Mouse (Mus musculus) neural tube, embryonic 14.5 days (tissue): ENCODE results near the gene Itgb1bp2. TPM values are rescaled to one million over a fixed set of nuclear protein-coding genes. Genes with fewer than 3 reads are reported as not detected.
"Not testable (repeated sequence)": the region's sequence is repeated elsewhere in the genome, so short reads cannot be mapped to it uniquely, and the experiment has no call there.

Experiments
- ATAC-seq: fragments of 200-750 bp; cut with Nextera tagmentation; 2 replicates; pipeline ENCODE4 v1.8.0; 2017; ENCODE audit warnings: low read depth, mild to moderate bottlenecking, moderate TSS enrichment, moderate library complexity
- H3K27ac ChIP-seq: fragments of 300-500 bp; sonication (generic); 2 replicates; pipeline ENCODE4 v1.5.1; 2014; ENCODE audit warnings: low read depth, mild to moderate bottlenecking, control low read depth, low read length, moderate library complexity, mixed read lengths
- H3K27me3 ChIP-seq: fragments of 300-500 bp; sonication (generic); 2 replicates; pipeline ENCODE4 v1.6.1; 2014; ENCODE audit warnings: low read length; ENCODE audit not compliant: control insufficient read depth, insufficient read depth
- H3K36me3 ChIP-seq: fragments of 300-500 bp; sonication (generic); 2 replicates; pipeline ENCODE4 v1.6.1; 2014; ENCODE audit warnings: low read length, mixed read lengths; ENCODE audit not compliant: control insufficient read depth, insufficient read depth
- H3K4me1 ChIP-seq: fragments of 300-500 bp; sonication (generic); 2 replicates; pipeline ENCODE4 v1.6.1; 2014; ENCODE audit warnings: low read length; ENCODE audit not compliant: control insufficient read depth, insufficient read depth
- H3K4me2 ChIP-seq: fragments of 300-500 bp; sonication (generic); 2 replicates; pipeline ENCODE4 v1.6.1; 2014; ENCODE audit warnings: mild to moderate bottlenecking, low read depth, low read length, control low read depth
- H3K4me3 ChIP-seq: fragments of 300-500 bp; sonication (generic); 2 replicates; pipeline ENCODE4 v1.5.1; 2014; ENCODE audit warnings: low read depth, low read length, control low read depth, mixed read lengths
- H3K9ac ChIP-seq: fragments of 300-500 bp; sonication (generic); replicated peaks from 2 replicates; pipeline ENCODE4 v1.6.1; 2014; ENCODE audit warnings: low read depth, mild to moderate bottlenecking, control low read depth, low read length, mixed read lengths
- H3K9me3 ChIP-seq: fragments of 300-500 bp; sonication (generic); 2 replicates; pipeline ENCODE4 v1.6.1; 2016; ENCODE audit warnings: low read length; ENCODE audit not compliant: control insufficient read depth
- WGBS: fragments of 180-500 bp; shearing (Covaris S2); extraction: QIAGEN DNeasy Blood & Tissue Kit; methylation state at CpG from one replicate; pipeline ENCODE4 v1.1.7; 2014; 5-methylcytosine and 5-hydroxymethylcytosine counted together
- polyA plus RNA-seq: library from polyadenylated mRNA; unstranded; fragments of >200 nt; fragmentation: Nextera tagmentation; extraction: Ambion mirVana; gene quantifications from 2 replicates; pipeline ENCODE4 v1.2.1, GENCODE M21; 2014

Gene Itgb1bp2
- polyA plus RNA-seq, 1 experiment from 2014 or later = 1.9 TPM

DNA sequence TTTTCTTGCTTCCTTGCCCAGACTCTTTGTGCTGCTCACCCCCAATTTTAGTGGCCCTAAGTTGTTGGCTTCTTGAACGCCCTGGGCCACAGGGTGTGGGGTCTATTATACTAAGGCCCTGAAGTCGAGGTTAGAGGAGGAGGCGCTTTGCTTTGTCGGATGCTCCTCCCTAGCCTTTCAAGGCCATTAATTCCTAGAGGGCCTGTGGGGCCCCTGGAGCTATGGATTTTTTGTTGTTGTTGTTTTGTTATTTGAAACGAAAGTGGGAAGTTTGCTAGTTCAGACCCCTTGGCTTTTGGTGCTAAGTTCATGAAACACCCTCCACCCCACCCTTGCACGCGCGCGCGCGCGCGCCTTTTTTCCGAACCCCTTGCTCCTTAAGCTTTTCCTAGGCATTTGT, 18.9 kb upstream of the Itgb1bp2 start:
- H3K36me3 ChIP-seq = no peaks in the 10 kb centered on the region
- H3K4me2 ChIP-seq = peak overlapping the region; percentile 46
- H3K4me3 ChIP-seq = peak overlapping the region; percentile 56
- no peaks in the 10 kb centered on the region for H3K9me3 ChIP-seq
- H3K27me3 ChIP-seq = no peaks in the 10 kb centered on the region
- WGBS = 19% methylated on average over 14 of the region's 14 CpGs
- H3K9ac ChIP-seq = peak overlapping the region; percentile 86
- H3K4me1 ChIP-seq = no peaks in the 10 kb centered on the region
- H3K27ac ChIP-seq = peak overlapping the region; percentile 90
- peak; percentile 56; the same call in 1 of the 2 replicates for ATAC-seq

GRCm38 (mm10) chrX:101451147-101451546, 2.3 kb downstream of the Itgb1bp2 start:
- Histone ChIP-seq H3K4me1 (no peaks in the 10 kb centered on the region), H3K4me2 (no peak overlapping the region), H3K36me3 (peaks cover 6% of the 10 kb centered on the region; the same call in 1 of the 2 replicates), H3K4me3 (no peak overlapping the region), H3K9ac (no peak overlapping the region), H3K9me3 (no peaks in the 10 kb centered on the region), H3K27ac (no peak overlapping the region), H3K27me3 (no peaks in the 10 kb centered on the region)
- no peak for ATAC-seq
- WGBS = 71% methylated on average over 1 of the region's 1 CpGs

DNA sequence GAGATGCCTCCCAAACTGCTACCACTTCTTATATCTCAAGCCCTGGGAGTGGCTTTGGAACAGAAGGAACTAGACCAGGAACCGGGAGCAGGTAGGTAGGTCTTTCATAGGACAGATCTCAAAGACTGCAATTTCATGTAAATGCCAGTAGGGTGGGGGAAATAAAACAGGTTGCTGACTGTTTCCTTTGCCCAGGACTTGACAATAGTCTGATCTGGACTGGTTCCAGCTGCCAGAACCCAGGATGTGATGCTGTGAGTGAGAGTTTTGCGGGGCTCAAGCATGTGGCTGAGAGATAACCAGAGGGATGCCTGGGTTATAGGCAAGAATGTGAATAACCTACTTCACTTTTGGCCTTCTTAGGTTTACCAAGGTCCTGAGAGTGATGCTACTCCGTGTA, 2.7 kb downstream of the Itgb1bp2 start:
- Histone ChIP-seq H3K27me3 (no peaks in the 10 kb centered on the region), H3K9me3 (no peaks in the 10 kb centered on the region), H3K27ac (no peak overlapping the region), H3K4me2 (no peak overlapping the region), H3K4me1 (no peaks in the 10 kb centered on the region), H3K36me3 (peaks cover 6% of the 10 kb centered on the region; the same call in 1 of the 2 replicates), H3K4me3 (no peak overlapping the region), H3K9ac (no peak overlapping the region)
- no peak for ATAC-seq
- WGBS = 89% methylated on average over 3 of the region's 3 CpGs

- Histone ChIP-seq H3K4me1 (no peaks in the 10 kb centered on the region), H3K27me3 (no peaks in the 10 kb centered on the region), H3K9me3 (no peaks in the 10 kb centered on the region), H3K4me2 (no peak overlapping the region), H3K4me3 (no peak overlapping the region), H3K27ac (no peak overlapping the region), H3K9ac (no peak overlapping the region), H3K36me3 (no peaks in the 10 kb centered on the region)
- ATAC-seq = no peak
- 95% methylated on average over 4 of the region's 4 CpGs for WGBS
These were observed 23.3 kb downstream of the Itgb1bp2 start for GRCm38 (mm10) chrX:101472202-101472601.

GRCm38 (mm10) chrX:101481604-101482350, 32.9 kb downstream of the Itgb1bp2 start:
- H3K4me2 ChIP-seq = no peak overlapping the region
- no peaks in the 10 kb centered on the region for H3K9me3 ChIP-seq
- no peaks in the 10 kb centered on the region for H3K4me1 ChIP-seq
- H3K36me3 ChIP-seq = no peaks in the 10 kb centered on the region
- ATAC-seq = no peak
- no peak overlapping the region for H3K9ac ChIP-seq
- no peaks in the 10 kb centered on the region for H3K27me3 ChIP-seq
- 84% methylated on average over 6 of the region's 6 CpGs for WGBS
- no peak overlapping the region for H3K4me3 ChIP-seq
- H3K27ac ChIP-seq = no peak overlapping the region

DNA sequence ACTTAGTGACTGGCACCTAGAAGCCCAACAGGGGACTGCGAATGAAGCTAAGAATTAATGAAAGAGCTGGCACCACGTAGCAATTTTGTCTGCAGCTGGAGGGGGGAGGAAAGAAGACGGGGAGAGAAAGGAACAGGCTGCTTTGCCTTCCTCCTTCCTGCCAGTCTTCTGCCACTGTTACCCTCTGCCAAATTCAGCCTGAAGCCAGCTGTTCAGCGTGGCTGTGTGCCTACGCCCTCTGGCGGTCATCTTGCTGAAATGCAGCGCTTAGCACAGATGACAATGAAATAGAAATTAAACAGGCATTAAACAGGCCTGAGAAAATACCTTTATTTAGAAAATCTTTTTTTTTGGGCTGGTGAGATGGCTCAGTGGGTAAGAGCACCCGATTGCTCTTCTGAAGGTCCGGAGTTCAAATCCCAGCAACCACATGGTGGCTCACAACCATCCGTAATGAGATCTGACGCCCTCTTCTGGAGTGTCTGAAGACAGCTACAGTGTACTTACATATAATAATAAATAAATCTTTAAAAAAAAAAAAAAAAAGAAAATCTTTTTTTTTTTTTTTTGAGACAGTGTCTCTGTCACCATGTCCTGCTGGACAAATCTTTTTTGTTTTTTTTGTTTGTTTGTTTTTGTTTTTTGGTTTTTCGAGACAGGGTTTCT, 37.7 kb downstream of the Itgb1bp2 start:
- not testable (repeated sequence) for H3K36me3 ChIP-seq, H3K9me3 ChIP-seq, H3K4me3 ChIP-seq, H3K4me2 ChIP-seq, H3K9ac ChIP-seq, H3K27me3 ChIP-seq, H3K27ac ChIP-seq, H3K4me1 ChIP-seq
- WGBS = 27% methylated on average over 10 of the region's 12 CpGs
- peak; percentile 71 for ATAC-seq

Other genes starting within 250 kb of the Itgb1bp2 start
- gene Snx12, start 226.5 kb upstream of the Itgb1bp2 start, polyA plus RNA-seq = 36.5 and 39.1 TPM in 2 replicates
- 0.55 and 0.59 TPM in 2 replicates for gene Foxo4, start 194.6 kb upstream of the Itgb1bp2 start, polyA plus RNA-seq
- not detected in 2 replicates for gene Gm614, start 185.1 kb upstream of the Itgb1bp2 start, polyA plus RNA-seq
- gene Il2rg, start 180.8 kb upstream of the Itgb1bp2 start, polyA plus RNA-seq = 2.7 and 5.1 TPM in 2 replicates
- gene Gm20489, start 180.1 kb upstream of the Itgb1bp2 start, polyA plus RNA-seq = not detected in 2 replicates
- gene Med12, start 175.1 kb upstream of the Itgb1bp2 start, polyA plus RNA-seq = 32.0 and 34.2 TPM in 2 replicates
- gene Nlgn3, start 149.9 kb upstream of the Itgb1bp2 start, polyA plus RNA-seq = 91.8 and 121 TPM in 2 replicates
- gene Gjb1, start 72.7 kb upstream of the Itgb1bp2 start, polyA plus RNA-seq = 1.3 TPM in 2 replicates
- gene Zmym3, start 28.2 kb upstream of the Itgb1bp2 start, polyA plus RNA-seq = 61.6 and 66.1 TPM in 2 replicates
- gene Nono, start 19.8 kb upstream of the Itgb1bp2 start, polyA plus RNA-seq = 237 and 332 TPM in 2 replicates
- 21.2 and 22.5 TPM in 2 replicates for gene Taf1, start 83.6 kb downstream of the Itgb1bp2 start, polyA plus RNA-seq
- 273 and 274 TPM in 2 replicates for gene Ogt, start 191.0 kb downstream of the Itgb1bp2 start, polyA plus RNA-seq